Mouse (Mus musculus) midbrain, embryonic 10.5 days (tissue): ENCODE measurements around the gene Zfp597. TPM values are rescaled to one million over a fixed set of nuclear protein-coding genes. Genes with fewer than 3 reads are reported as not detected.

ENCODE experiments used
- microRNA-seq: library from miRNA; unstranded; fragments of <30 nt; microRNA quantifications from one replicate; pipeline ENCODE4, GENCODE M21; 2017
- polyA plus RNA-seq: library from polyadenylated mRNA; unstranded; fragments of >200 nt; fragmentation: Nextera tagmentation; extraction: Ambion mirVana; gene quantifications from 2 replicates; pipeline ENCODE4 v1.2.1, GENCODE M21; 2016

The Zfp597 gene
- polyA plus RNA-seq, 1 experiment from 2014 or later = 7.0 TPM

Small RNAs within 50 kb of the gene (microRNA-seq; reads per million reads assigned to microRNA genes)
- gene Gm23493 = not detected

Other genes starting within 250 kb of the Zfp597 start
- not detected in 2 replicates for gene Mefv, start 166.5 kb downstream of the Zfp597 start, polyA plus RNA-seq
- gene Zfp263, start 140.5 kb downstream of the Zfp597 start, polyA plus RNA-seq = 49.1 and 54.7 TPM in 2 replicates
- gene Olfr15, start 53.7 kb downstream of the Zfp597 start, polyA plus RNA-seq = not detected in 2 replicates
- 1.00 and 1.3 TPM in 2 replicates for gene Zfp174, start 37.3 kb downstream of the Zfp597 start, polyA plus RNA-seq
- 60.7 and 68.7 TPM in 2 replicates for gene Naa60, start 12.2 kb downstream of the Zfp597 start, polyA plus RNA-seq
- 4.1 and 5.1 TPM in 2 replicates for gene Gm20695, start 87 bp upstream of the Zfp597 start, polyA plus RNA-seq
- 5.0 and 8.5 TPM in 2 replicates for gene 1700037C18Rik, start 24.1 kb upstream of the Zfp597 start, polyA plus RNA-seq
- gene Cluap1, start 24.2 kb upstream of the Zfp597 start, polyA plus RNA-seq = 22.5 and 27.2 TPM in 2 replicates
- 0.81 and 0.89 TPM in 2 replicates for gene Nlrc3, start 92.1 kb upstream of the Zfp597 start, polyA plus RNA-seq
- 22.5 and 25.2 TPM in 2 replicates for gene Slx4, start 119.2 kb upstream of the Zfp597 start, polyA plus RNA-seq
- gene Dnase1, start 152.4 kb upstream of the Zfp597 start, polyA plus RNA-seq = 5.3 and 6.5 TPM in 2 replicates
- 85.5 and 90.6 TPM in 2 replicates for gene Trap1, start 193.3 kb upstream of the Zfp597 start, polyA plus RNA-seq